Mouse (Mus musculus) B cell, adult 2 months (primary cell): ENCODE measurements around the gene Mctp2.
"Not testable (repeated sequence)": the region's sequence is repeated elsewhere in the genome, so short reads cannot be mapped to it uniquely, and the experiment has no call there.

Experiments
- DNase-seq, 2 experiments: peaks; one replicate each; pipeline ENCODE4 v3.0.0; 2022

Mctp2 gene

DNA sequence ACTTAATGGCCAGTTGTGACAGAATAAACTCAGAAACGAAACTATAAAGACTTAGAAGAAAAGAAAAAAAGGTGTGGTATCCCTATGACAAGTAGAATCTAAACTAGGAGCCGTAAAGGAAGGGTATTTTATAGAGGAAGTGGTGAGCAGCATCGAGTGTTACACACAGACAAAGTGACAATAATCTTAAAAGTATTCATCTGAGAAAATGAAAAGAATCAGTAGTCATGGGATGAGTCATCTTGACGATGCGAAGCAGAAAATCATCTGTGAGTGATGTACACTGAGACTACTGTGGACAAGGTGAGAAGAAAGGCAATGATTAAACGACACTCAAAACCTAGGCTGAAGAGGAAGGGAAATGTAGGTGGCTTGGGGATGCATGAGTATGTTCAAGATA lies 36.4 kb downstream of the Mctp2 start:
- DNase-seq = peak in 1 of 2 experiments; percentile 33

DNA sequence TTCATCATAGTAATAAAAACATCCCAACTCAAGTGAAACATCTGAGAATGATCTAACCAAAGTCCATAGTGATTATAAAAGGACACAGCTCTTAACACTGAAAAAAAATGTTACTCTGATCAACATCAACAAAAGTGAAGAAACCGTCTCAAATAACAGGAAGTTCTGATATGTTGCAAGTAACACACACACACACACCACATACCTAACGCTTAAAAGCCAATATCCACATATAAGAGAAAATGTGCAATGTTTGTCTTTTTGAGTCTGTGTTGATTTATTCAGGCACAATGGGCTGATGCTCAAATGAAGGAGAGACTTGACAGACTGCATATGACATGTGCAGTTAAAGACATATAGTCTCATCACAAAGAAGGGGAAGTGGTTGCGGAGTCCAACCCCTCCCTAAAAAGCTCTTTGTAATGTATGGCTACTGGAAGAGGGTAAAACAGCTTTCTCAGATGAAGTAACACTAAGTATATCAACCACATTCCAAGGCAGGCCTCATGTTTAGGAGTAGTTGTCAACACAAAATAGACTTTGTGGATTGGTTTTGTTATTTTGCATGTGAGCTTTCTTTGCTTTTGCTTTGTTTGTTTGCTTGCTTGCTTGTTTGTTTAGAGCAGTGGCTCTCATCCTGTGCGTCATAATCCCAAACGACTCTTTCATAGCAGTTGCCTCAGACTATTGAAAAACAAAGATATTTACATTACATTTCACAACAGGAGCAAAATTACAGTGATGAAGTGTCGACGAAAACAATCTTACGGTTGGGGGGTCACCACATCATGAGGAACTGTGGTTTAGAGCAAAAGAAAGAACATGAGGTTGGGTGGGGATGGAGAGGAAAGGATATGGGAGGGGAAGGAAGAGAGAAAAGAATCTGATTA lies 45.4 kb downstream of the Mctp2 start:
- peak in 1 of 2 experiments; percentile 50 for DNase-seq

DNA sequence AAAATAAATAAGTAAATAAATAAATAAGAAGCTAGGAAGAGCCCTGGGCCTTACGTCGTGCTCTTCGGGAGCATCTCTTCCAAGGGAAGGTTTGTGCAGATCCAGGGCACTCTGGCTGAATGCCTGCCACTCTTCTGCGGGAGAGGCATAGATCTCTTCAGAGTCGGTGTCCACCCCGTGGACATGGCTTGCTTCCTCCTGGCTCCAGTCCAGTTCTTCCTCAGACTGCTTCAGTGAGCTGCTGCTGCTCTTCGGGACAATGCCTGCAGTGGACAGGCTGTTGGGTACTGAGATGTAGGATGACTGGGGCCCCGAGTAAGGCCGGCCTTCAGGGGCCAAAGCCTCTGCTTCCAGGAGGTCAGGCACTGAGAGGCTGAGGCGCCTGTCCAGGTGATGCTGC lies 47.4 kb downstream of the Mctp2 start:
- DNase-seq = no peak

DNA sequence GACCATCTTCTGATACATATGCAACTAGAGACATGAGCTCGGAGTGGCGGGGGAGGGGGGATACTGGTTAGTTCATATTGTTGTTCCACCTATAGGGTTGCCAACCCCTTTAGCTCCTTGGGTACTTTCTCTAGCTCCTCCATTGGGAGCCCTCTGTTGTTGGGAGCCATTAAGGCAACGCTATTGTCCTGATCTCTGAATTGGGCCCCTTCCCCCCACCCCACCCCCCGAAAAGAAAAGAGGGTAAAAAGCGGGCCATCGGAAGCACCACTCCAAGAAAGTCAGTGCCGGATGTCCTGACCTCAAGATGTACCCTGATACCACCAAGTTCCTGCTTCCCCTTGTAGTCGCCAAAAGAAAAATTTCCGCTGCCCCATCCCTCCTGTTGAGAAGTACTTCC lies 56.1 kb downstream of the Mctp2 start:
- not testable (repeated sequence) for DNase-seq

DNA sequence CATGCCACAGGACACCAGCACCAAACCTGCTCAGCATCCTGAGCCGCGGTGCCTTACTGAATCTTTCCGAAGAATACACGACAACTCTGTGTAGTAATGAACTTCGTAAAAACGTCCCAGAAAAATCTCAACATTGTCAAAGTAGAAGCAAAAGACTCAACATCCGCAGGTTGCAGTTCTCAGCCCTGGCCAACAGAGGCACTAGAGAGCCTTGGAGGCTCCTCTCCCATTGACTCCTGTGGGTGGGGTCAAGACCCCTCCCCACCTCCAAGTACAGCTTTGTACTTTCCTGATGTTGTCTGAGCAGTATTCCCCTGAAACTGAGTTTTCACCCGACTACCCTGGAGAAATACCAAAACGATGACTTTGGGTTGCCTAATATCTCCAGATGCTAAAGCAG lies 65.1 kb downstream of the Mctp2 start:
- no peak for DNase-seq

DNA sequence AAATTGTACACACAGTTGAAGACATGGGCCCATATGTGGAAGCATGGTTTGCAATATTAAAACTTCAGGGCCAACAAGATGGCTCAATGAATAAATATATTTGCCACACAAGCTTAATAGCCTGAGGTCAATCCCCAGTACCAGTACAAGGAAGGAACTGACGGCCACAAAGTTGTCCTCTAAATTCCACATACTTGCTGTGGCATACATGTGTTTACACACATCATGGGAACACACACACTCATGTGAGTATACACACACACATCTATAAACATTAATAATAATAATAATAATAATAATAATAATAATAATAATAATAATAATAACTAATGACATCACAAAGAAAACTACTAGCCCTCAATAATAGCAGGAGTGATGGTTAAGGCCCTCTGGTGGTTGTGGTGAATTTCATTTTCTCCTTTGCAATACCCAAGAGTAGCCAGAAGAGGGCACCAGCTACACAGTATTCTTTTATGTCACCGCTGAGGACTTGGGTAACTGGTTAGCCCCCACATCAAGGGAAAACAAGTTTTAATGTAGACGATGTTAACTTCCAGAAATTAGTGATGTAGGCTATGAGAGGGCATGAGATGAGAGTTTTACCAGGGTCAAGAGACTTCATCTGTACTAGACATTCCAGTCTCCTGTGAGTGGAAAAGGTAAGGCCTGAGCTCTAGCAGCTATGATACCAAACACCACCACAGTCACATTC lies 66.5 kb downstream of the Mctp2 start:
- peak; percentile 75 to 78 for DNase-seq

DNA sequence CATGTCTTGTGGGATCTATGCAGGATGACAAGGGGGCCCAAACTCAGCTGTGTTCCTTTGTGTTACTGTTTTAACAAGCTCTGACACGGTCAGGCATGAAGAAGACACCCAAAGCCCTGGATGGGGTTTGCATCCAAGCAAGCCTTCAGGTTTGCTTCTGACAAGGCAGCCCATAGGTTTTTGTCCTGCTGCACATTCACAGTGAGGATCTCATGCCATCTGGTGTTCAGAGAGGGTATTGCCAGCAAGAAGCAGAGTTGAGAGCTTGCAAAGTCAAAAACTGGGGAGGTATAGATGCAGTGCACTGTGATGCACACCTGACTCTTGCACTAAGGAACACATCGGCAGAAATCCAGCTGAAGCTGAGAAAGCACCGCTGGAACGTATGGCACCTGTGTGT lies 67.8 kb downstream of the Mctp2 start:
- peak; percentile 74 to 75 for DNase-seq

DNA sequence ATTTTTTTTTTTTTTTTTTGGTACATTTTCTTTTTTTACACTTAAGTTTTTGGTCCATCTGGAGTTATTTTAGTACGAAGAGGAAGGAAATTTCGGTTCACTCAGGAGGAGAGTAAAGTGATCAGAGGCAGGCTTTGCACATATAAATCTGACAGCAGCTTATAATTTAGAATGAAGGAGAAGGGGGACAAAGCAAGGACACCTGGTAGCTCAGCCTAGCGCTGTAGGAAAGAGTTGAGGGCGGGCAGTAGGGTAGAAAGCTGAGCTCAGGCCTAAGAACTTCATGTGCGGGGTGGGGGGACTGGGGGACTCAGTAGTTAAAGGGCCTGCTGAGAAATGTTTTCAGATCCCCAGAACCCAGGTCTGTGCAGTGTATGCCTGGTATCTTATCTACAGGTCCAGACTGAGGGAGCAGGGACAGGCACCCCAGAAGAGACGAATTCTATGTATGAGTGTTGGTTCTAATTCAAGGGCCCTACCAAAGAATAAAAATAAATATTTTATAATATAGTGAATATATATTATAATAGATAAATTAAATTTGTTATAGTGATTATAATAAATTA lies 71.9 kb downstream of the Mctp2 start:
- DNase-seq = no peak

DNA sequence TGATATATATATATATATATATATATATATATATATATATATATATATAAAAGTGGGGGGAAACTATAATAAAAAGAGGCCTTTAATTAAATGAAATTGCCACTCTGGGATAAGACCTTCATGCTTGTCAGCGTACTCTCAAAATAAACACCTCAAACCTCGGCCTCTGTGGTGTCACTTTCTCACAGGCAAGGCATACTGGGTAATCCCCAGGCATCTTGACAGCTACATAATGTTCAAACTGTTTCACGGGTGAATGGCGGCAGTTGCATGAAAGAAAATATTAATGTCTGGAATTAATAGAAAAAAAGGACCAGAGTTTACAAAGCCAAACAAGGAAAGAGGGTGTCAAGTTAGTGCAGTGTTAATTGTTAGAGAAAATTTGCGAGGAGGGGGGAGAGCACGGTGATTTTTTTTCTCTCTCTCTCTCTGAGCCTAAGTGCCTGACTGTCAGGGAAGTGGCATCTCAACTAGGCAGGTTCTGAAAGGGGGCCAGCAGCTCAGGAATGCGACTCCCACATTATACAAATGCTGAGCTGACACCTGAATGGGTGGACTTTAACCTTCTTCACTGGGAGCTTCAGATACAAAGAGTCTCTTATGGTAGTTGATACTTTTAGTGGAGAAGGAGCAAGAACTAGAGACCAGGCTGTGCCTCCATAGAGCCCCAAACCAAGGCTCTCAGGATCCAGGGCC lies 75.1 kb downstream of the Mctp2 start:
- no peak for DNase-seq

DNA sequence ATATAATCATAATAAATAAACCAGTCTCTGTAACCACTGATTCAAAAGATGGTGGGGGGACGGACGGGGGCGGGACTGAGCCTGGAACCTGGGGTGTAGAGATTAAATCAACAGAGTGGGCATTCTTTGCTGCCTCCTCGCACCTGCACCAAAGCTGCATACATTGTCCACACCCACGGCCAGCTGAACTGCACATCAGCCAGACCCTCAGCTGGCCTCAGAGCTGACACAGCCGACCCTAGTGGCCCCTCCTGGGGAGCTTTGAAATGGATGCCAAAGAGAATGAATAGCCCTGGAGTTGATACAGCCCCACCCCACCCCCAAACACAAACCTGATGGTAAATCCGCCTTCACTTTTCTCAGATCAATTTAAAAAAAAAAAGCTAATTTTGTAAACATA lies 76.5 kb downstream of the Mctp2 start:
- no peak for DNase-seq

DNA sequence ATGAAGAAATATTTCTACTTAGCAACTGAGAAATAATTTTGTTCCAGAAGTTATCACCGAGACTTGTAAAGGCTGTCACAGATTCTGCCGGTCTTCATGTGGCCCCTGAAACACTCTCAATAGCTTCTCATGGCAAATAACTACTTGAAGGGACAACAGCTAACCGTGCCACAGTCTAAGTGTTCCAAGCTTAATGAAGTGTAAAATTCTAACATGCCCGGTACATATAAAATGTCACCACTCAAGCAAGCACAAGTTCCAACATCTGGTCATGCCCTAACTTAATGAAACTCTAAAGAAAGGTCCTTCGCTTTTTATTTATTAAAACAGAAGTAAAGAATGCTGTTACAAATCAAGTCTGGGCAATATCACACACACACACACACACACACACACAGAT lies 82.8 kb downstream of the Mctp2 start:
- no peak for DNase-seq

DNA sequence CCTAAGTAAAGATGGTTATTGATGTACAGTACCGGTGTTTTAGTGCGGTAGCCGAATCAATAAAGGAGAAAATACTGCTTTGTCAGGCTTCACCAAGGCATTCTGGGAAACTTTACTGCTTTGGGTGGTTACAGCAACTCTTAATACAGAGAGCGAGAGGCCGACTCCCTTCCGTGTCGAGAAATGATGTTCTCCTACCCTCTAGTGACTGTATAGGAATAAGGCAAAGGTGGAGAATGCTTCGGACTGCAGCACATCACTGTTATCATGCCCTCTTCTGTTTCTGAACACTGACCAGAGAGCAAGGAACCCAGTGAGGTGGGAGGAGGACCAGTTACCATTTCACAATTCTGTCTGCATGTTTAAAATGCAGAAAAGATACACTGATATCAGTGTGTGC lies 83.9 kb downstream of the Mctp2 start:
- DNase-seq = no peak

DNA sequence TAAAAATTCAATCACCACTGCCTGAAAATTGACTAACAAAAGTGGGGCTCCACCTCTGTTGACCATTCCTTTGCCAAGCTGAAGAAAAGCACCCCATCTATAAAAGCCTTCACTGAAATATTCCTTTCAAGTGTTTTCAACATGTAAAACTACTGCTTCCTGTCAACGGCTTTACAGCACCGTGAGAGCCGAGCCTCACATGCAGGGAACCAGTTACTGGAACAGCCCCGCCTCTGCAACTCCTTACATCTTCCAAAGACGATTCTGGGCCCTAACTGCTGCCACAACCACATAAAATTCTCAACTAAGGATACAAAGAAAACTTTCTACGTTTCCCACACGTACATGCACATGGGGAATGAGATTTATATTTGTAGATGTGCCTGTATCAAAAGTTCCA lies 88.4 kb downstream of the Mctp2 start:
- DNase-seq = no peak

DNA sequence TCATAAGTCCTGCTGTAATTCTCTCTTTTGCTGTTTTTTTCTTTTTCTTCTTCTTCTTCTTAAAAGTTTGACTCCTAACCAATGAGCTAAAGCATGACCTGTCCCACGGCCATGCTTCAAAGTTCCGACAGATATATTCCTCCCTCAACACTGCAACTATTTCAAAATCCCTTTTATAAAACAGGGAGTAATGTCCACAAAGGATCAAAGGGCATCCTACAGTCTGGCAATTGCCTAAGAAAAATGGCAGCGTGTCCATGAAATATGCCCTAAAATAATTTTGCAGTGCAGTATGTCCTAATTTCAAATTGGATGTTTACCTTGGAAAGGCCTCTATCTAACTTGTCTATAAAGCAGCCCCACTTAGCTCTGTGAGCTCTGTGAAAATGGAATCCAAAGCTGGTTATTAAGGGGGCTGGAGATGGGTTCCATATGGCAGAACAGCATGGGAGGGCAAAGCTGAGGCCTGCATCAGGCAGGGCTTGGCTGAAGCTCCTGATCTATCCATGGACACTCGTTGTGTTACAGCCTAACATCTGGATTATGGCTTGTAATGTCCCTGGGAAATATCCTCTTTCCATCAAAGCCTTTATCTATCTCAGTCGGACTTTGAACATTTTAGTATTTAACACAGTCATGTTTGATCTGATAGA lies 90.7 kb downstream of the Mctp2 start:
- no peak for DNase-seq

DNA sequence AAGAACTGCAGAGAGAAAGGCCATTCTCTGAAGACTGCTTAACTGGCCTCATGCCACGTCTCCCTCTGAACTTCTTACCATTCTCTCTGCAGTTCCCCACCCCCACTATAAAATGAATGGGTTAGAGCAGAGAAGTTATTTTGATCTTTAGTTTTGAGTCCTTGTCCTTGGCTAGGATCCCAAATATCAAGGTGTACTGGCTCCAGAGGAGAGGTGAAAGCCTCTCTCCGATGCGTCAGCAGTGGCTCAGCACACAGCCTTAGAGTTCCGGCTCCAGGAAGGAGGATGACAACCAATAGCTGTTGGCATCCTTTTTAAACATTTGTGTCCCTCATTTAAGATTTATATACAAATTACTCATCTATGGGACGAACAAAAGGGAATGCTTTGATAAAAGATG lies 96.2 kb downstream of the Mctp2 start:
- DNase-seq = no peak

DNA sequence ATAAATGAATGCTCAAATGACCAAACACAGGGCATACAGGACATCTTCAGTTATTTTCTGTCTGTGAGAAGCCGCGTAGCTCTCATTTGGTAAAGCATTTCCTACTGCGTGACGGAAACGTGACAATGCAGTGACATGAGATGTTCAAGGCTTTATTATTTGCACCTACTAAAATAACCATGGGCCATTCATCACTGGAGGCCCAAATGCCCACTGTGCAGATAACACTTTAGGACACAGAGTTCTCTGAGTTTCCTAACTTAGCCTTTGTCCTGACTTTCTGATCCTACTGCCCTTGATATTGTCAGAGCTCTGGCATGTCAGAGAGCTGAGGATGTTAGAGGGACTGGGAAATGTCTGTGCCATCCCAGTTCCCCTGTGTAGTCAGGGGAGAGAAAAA lies 97.1 kb downstream of the Mctp2 start:
- DNase-seq = no peak

DNA sequence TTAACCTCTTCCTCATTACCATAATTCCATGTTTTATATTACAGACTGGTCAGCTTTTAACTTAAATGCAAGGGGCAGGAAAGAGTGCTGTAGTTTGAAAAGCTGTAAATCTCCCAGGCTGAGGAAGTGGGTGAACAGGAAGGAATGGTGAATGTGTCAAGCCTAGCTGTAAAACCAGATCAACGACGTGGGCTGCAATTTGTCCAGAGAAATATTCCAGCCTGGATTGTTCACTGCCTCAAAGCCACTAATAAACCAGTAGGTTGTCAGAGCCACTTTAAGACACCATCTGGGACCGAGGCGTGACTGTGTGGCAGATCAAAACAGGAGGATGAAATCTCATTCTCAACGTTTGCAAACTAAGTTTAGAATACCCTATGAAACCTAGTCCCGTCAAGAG lies 99.6 kb downstream of the Mctp2 start:
- DNase-seq = no peak

DNA sequence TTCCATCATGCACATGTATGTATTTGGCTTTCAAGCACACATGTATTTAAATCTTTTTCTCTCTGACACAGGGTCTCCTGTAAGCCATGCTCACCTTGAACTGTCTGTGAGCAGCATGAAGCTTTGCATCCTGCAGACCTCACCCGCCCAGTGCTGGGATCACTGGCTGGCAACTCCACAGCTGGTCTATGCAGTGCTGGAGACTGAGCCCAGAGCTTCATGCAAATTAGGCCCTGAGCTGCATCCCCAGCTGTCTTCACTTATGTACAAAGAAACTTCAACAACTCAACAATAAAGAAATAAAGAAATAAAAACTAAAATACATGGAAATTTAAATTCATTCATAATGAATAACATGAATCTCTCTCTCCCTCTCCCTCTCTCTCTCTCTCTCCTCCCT lies 110.7 kb downstream of the Mctp2 start:
- no peak for DNase-seq

DNA sequence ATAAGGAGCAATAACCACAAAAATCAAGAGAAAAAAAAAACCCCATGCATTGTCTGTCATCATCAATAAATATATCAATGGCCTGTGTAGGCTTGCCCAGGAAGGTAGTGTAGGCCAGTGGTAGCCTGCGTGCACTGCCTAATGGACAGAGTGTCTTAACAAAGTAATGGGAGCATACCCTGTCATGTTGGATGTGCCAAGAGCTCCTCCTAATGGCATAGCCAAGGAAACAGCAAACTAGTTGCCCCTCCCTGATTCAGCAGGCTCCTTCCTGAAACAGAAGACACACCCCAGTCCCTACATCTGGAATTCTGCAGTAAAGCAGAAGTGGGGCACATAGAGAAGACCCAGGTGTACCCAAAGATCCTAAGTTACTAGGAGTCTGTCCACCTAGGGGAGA lies 113.1 kb downstream of the Mctp2 start:
- no peak for DNase-seq

DNA sequence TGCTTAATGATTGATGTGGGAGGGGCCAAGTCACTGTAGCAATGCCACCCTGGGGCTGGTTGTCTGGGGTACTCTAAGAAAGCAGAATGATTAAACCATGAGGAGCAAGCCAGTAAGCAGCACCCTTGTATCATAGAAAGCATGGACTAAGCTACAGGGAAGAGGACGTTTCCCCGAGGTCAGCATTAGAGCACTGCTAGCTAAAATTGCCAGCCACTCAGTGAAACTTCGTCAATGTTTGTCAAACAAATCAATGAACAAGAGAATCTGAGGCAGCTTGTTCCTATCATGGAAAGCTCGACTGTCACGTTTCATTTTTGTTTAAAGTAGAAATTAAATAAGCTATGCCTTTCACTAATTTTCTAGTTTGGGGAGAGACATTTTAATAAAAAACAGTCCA lies 124.8 kb downstream of the Mctp2 start:
- no peak for DNase-seq

DNA sequence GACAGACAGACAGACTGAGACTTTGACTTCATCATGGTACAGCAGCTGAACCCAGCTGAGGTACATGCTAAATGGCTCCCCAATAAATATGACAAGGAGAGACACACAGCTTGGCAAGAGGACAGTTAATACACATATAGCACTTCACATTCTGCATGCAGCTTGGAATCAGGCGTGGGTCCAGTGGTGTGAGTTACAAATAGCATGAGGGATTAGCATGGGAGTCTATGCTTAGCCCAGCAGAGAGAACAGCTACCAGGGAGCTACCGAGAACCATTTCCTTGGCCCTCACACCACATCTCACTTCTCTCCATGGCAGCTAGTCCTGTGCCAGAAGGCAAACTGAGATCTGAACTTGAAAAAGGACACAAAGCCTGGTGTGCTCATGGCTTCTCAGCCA lies 137.1 kb downstream of the Mctp2 start:
- DNase-seq = no peak

DNA sequence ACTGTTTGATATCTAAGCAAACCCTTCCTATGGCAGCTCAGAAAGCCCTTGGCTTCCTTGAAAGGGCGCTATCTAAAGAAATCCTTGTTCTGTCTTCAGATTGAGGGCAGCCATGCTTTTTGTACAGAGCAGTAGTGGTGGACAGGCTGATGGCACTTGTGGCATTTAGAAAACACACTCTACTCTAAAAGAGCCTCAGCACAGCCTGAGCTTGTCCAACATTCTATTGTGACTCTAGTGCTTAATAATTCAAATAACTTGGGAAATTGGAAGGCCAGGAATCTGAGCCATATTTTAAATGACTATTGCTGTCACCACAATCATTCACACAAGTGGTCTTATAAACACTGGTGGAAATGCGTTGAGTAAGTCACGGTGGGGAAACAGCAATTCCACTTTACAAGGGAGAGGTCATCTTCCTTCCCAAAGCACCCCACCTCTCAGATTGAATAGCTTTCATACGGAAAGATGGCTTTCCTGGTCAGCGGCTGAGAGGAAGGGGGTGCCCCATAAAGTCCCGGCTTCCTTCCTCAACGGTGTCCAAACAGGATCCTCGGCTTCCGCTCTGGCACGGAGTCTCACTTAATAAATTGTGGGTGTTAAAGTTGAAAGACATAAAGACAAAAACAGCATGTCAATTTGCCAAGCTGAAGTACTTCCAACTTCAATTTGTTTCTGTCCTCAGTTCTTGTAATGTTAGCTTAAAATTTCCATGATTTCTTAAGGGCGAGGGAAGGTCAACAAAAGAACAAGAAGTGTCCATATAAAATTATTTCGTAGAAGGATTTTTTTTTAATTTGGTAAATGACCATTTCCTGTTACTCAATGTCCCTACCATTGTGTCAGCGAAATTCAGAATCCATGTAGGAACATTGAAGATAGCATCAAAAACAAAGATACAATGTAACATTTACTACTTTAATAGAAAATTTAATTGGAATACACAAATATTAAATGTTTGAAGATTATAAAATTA lies 140.4 kb downstream of the Mctp2 start:
- DNase-seq = no peak
